Mouse (Mus musculus) effector memory CD4-positive, alpha-beta T cell, adult 7 months (primary cell): ENCODE measurements around the gene Vmn1r46. TPM values are rescaled to one million over a fixed set of nuclear protein-coding genes. Genes with fewer than 3 reads are reported as not detected.

ENCODE experiments used
- polyA plus RNA-seq: library from polyadenylated mRNA; unstranded; fragments of 100-300 nt; shearing (Covaris generic); gene quantifications from one replicate; pipeline ENCODE4 v1.2.1, GENCODE M21; 2017

Vmn1r46 gene
- polyA plus RNA-seq = 0.13 TPM

DNA sequence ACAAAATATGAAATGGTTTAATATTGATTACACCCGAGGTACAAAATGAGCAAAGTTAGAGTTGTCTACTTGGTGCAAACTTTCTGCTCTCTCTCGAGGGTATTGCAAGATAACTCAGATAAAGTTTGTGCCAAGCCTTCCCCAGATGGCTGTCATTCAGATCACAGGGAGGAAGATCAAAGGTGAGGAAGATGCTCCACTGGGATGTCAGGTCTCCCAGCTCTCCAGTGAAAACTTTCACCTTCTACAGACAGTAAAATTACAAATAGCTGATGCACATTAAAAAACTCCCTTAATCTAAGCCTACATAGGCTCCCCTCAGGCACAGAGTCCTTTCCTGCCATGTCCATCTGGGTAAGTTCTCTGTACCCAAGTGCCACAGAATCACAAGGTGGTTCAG, at the start of gene Vmn1r46:
Gene Vmn1r46 (plus strand): TSS at position 301 of the 400 bp plus-strand sequence.

GRCm38 (mm10) chr6:89940498-89940897, 28.6 kb upstream of the Vmn1r46 start, which contains the start of gene Vmn1r45:
TSS of gene Vmn1r45 (minus strand) at chr6:89940598.

GRCm38 (mm10) chr6:90015847-90016246, 46.7 kb downstream of the Vmn1r46 start, which contains the start of gene Vmn1r47:
TSS of gene Vmn1r47 (plus strand) at chr6:90016147.

Other genes with a start within 250 kb of the Vmn1r46 start
- not detected for gene Vmn1r41, start 228.5 kb upstream of the Vmn1r46 start, polyA plus RNA-seq
- gene Vmn1r42, start 92.9 kb upstream of the Vmn1r46 start, polyA plus RNA-seq = not detected
- not detected for gene Vmn1r43, start 92.9 kb upstream of the Vmn1r46 start, polyA plus RNA-seq
- gene Vmn1r44, start 85.7 kb upstream of the Vmn1r46 start, polyA plus RNA-seq = not detected
- gene Vmn1r45, start 28.7 kb upstream of the Vmn1r46 start, polyA plus RNA-seq = 0.29 TPM
- not detected for gene Vmn1r47, start 46.8 kb downstream of the Vmn1r46 start, polyA plus RNA-seq
- gene Vmn1r48, start 67.5 kb downstream of the Vmn1r46 start, polyA plus RNA-seq = not detected
- gene Vmn1r49, start 109.2 kb downstream of the Vmn1r46 start, polyA plus RNA-seq = 0.22 TPM
- not detected for gene Vmn1r50, start 132.1 kb downstream of the Vmn1r46 start, polyA plus RNA-seq
- gene Vmn1r51, start 153.3 kb downstream of the Vmn1r46 start, polyA plus RNA-seq = not detected
- gene Vmn1r52, start 205.5 kb downstream of the Vmn1r46 start, polyA plus RNA-seq = not detected
- not detected for gene V1ra8, start 233.5 kb downstream of the Vmn1r46 start, polyA plus RNA-seq